Comparison of ENCODE assay signal across 9 mouse cellular contexts in genomic region chr16:22656533-22657444, GRCm38 (mm10). TPM values are rescaled to one million over a fixed set of nuclear protein-coding genes. Genes with fewer than 3 reads are reported as not detected.
DNase-seq lines count a peak whose midpoint lies in the region; ATAC-seq lines count a peak whose summit lies in the region.
"Had no signal": no experiment of that assay in that cellular context is flagged by ENCODE, and none has a peak within 500 bp of the region (broad histone marks: within the 10 kb centered on the region; RNA-seq: fewer than 3 reads in every experiment).

Gene Dgkg (minus strand): TSS chr16:22657221.

- H3K4me1 ChIP-seq in embryonic facial prominence, embryonic 13.5 days: peaks cover 16% of the 10 kb centered on the region
- peaks cover 16% of the 10 kb centered on the region for H3K4me1 ChIP-seq in heart, embryonic 12.5 days (replicated peaks)
- peaks cover 17% of the 10 kb centered on the region for H3K4me1 ChIP-seq in midbrain, embryonic 15.5 days

- no peaks in the 10 kb centered on the region for H3K36me3 ChIP-seq in embryonic facial prominence, embryonic 13.5 days
- H3K36me3 ChIP-seq in heart, embryonic 12.5 days: no peaks in the 10 kb centered on the region
- no peaks in the 10 kb centered on the region for H3K36me3 ChIP-seq in midbrain, embryonic 15.5 days (replicated peaks)

- no peak within 1 kb of the TSS for H3K27ac ChIP-seq in embryonic facial prominence, embryonic 13.5 days
- H3K27ac ChIP-seq in heart, embryonic 12.5 days (ENCODE audit: poor library complexity, severe bottlenecking): no peak within 1 kb of the TSS
- H3K27ac ChIP-seq in midbrain, embryonic 15.5 days: no peak within 1 kb of the TSS

- no peak for ATAC-seq in embryonic facial prominence, embryonic 13.5 days (ENCODE audit: insufficient number of reproducible peaks, insufficient read depth, low FRiP score, low TSS enrichment, low read depth)
- ATAC-seq in heart, embryonic 12.5 days (ENCODE audit: insufficient number of reproducible peaks, low FRiP score): no peak
- peak; percentile 89 for ATAC-seq in midbrain, embryonic 15.5 days (replicated peaks)

- H3K9ac ChIP-seq in embryonic facial prominence, embryonic 13.5 days: peak within 1 kb of the TSS; percentile 59
- peak within 1 kb of the TSS; percentile 59 for H3K9ac ChIP-seq in heart, embryonic 12.5 days
- H3K9ac ChIP-seq in midbrain, embryonic 15.5 days: peak within 1 kb of the TSS; percentile 56

- H3K4me2 ChIP-seq in embryonic facial prominence, embryonic 13.5 days: peak within 1 kb of the TSS; percentile 94
- peak within 1 kb of the TSS; percentile 87 for H3K4me2 ChIP-seq in heart, embryonic 12.5 days
- H3K4me2 ChIP-seq in midbrain, embryonic 15.5 days: peak within 1 kb of the TSS; percentile 98

- H3K27me3 ChIP-seq in embryonic facial prominence, embryonic 13.5 days: peaks cover 61% of the 10 kb centered on the region
- H3K27me3 ChIP-seq in heart, embryonic 12.5 days (replicated peaks): peaks cover 46% of the 10 kb centered on the region
- H3K27me3 ChIP-seq in midbrain, embryonic 15.5 days (replicated peaks): peaks cover 34% of the 10 kb centered on the region

- no peaks in the 10 kb centered on the region for H3K9me3 ChIP-seq in embryonic facial prominence, embryonic 13.5 days
- H3K9me3 ChIP-seq in heart, embryonic 12.5 days (replicated peaks): no peaks in the 10 kb centered on the region
- H3K9me3 ChIP-seq in midbrain, embryonic 15.5 days: no peaks in the 10 kb centered on the region

- WGBS in embryonic facial prominence, embryonic 13.5 days: 1% methylated on average over 62 of the region's 63 CpGs
- WGBS in heart, embryonic 12.5 days: under 1% methylated on average over 63 of the region's 63 CpGs
- WGBS in midbrain, embryonic 15.5 days: under 1% methylated on average over 63 of the region's 63 CpGs

- H3K4me3 ChIP-seq in embryonic facial prominence, embryonic 13.5 days: peak within 1 kb of the TSS; percentile 53
- H3K4me3 ChIP-seq in heart, embryonic 12.5 days: peak within 1 kb of the TSS; percentile 52
- peak within 1 kb of the TSS; percentile 64 for H3K4me3 ChIP-seq in midbrain, embryonic 15.5 days
- H3K4me3 ChIP-seq: myocyte had no signal

- peak; percentile 5 for DNase-seq in gastrocnemius, adult 18-20 months (ENCODE audit: low spot score)
- DNase-seq in gastrocnemius, adult 8-10 months (ENCODE audit: low spot score in 2 of 2): no peak
- DNase-seq in kidney, postnatal 10 days: peak; percentile 44
- DNase-seq in liver: peak; percentile 48
- peak; percentile 71 to 85 for DNase-seq in spleen, postnatal 4 days (ENCODE audit: low spot score in 2 of 2)

RNA-seq across cellular contexts. Expression of gene Dgkg, which starts in this region (rescaled TPM):
- under 1 TPM; 0.43 to 0.55 TPM for total RNA-seq in gastrocnemius, adult 18-20 months (2021)
- total RNA-seq in gastrocnemius, adult 8-10 months (2022): under 1 TPM; 0.07 to 0.75 (median 0.22) TPM
- polyA plus RNA-seq in embryonic facial prominence, embryonic 13.5 days (2015; fragmentation: Nextera tagmentation; extraction: Ambion mirVana): 0.13 and 0.23 TPM in 2 replicates
- polyA plus RNA-seq in heart, embryonic 12.5 days (2016; fragmentation: Nextera tagmentation; extraction: Ambion mirVana): 0.37 and 0.47 TPM in 2 replicates
- 2.0 and 2.6 TPM in 2 replicates for polyA plus RNA-seq in midbrain, embryonic 15.5 days (2015; fragmentation: Nextera tagmentation; extraction: Ambion mirVana)

Comparison
In these comparisons a context has a peak if more than half of its experiments do, and no peak if none do; other contexts are left out.
1. Peak in DNase-seq in gastrocnemius, adult 18-20 months; RNA of the gene not detected or under 1 TPM.
2. DNase-seq: peak in kidney, postnatal 10 days (single experiment), liver (single experiment) and spleen, postnatal 4 days (2 of 2); none in gastrocnemius, adult 8-10 months (0 of 2).
3. Peak in every context shown above with its lines, with median percentiles within 50 percentile points of each other: H3K4me2 ChIP-seq, H3K4me3 ChIP-seq and H3K9ac ChIP-seq.